ENCODE assay signal across 8 mouse cellular contexts in genomic region chr4:41755338-41756305, GRCm38 (mm10). TPM values are rescaled to one million over a fixed set of nuclear protein-coding genes. Genes with fewer than 3 reads are reported as not detected.
A peak's percentile ranks its signal among the peaks of the same experiment; 100 is the strongest.
DNase-seq lines count a peak whose midpoint lies in the region; ATAC-seq and TF ChIP-seq lines count a peak whose summit lies in the region.

Gene Sigmar1, minus strand, starts transcription at chr4:41756157.

- no peaks in the 10 kb centered on the region for H3K9me3 ChIP-seq in ES-Bruce4 (replicated peaks; ENCODE audit: control insufficient read depth, insufficient read depth, low read length, poor library complexity, severe bottlenecking)
- H3K9me3 ChIP-seq in forebrain, embryonic 14.5 days (replicated peaks; ENCODE audit: control insufficient read depth, low read length) = no peaks in the 10 kb centered on the region
- H3K9me3 ChIP-seq in liver, embryonic 16.5 days (replicated peaks; ENCODE audit: control insufficient read depth, low read length) = no peaks in the 10 kb centered on the region
- no peaks in the 10 kb centered on the region for H3K9me3 ChIP-seq in neural tube, embryonic 12.5 days
- no peaks in the 10 kb centered on the region for H3K9me3 ChIP-seq in stomach, postnatal 0 days (ENCODE audit: control insufficient read depth, low read length)

- H3K27me3 ChIP-seq in ES-Bruce4 (ENCODE audit: control insufficient read depth, insufficient read depth, low read length, poor library complexity, severe bottlenecking) = no peaks in the 10 kb centered on the region
- no peaks in the 10 kb centered on the region for H3K27me3 ChIP-seq in forebrain, embryonic 14.5 days (replicated peaks; ENCODE audit: control insufficient read depth, insufficient read depth, low read length)
- H3K27me3 ChIP-seq in liver, embryonic 16.5 days (ENCODE audit: control insufficient read depth, insufficient read depth, low read depth, low read length) = no peaks in the 10 kb centered on the region
- no peaks in the 10 kb centered on the region; the same call in 1 of the 2 replicates for H3K27me3 ChIP-seq in neural tube, embryonic 12.5 days (replicated peaks)
- H3K27me3 ChIP-seq in stomach, postnatal 0 days (ENCODE audit: control insufficient read depth, insufficient read depth, low read length) = no peaks in the 10 kb centered on the region

- peak within 1 kb of the TSS; percentile 93 for H3K4me3 ChIP-seq in ES-Bruce4 (ENCODE audit: low read depth, low read length)
- H3K4me3 ChIP-seq in forebrain, embryonic 14.5 days (ENCODE audit: low read depth, low read length) = peak within 1 kb of the TSS; percentile 49
- H3K4me3 ChIP-seq in liver, embryonic 16.5 days (ENCODE audit: low read depth, low read length) = peak within 1 kb of the TSS; percentile 76
- peak within 1 kb of the TSS; percentile 67 for H3K4me3 ChIP-seq in neural tube, embryonic 12.5 days
- peak within 1 kb of the TSS; percentile 72 for H3K4me3 ChIP-seq in stomach, postnatal 0 days (ENCODE audit: low read depth, low read length)

- no peaks in the 10 kb centered on the region for H3K4me1 ChIP-seq in ES-Bruce4 (ENCODE audit: control insufficient read depth, insufficient read depth, low read length)
- H3K4me1 ChIP-seq in forebrain, embryonic 14.5 days (ENCODE audit: control insufficient read depth, insufficient read depth, low read length) = peaks cover 8% of the 10 kb centered on the region
- peaks cover 25% of the 10 kb centered on the region for H3K4me1 ChIP-seq in liver, embryonic 16.5 days (ENCODE audit: control insufficient read depth, low read depth, low read length)
- peaks cover 19% of the 10 kb centered on the region for H3K4me1 ChIP-seq in neural tube, embryonic 12.5 days
- peaks cover under 1% of the 10 kb centered on the region; the same call in 1 of the 2 replicates for H3K4me1 ChIP-seq in stomach, postnatal 0 days (replicated peaks; ENCODE audit: control insufficient read depth, insufficient read depth)

- intact Hi-C loops in heart, postnatal 10 days (cut with DNase I) = no loop called here

- peak within 1 kb of the TSS; percentile 64 for H3K9ac ChIP-seq in ES-Bruce4 (ENCODE audit: low read depth, poor library complexity, severe bottlenecking)
- peak within 1 kb of the TSS; percentile 67 for H3K9ac ChIP-seq in forebrain, embryonic 14.5 days (ENCODE audit: low read length)
- peak within 1 kb of the TSS; percentile 80 for H3K9ac ChIP-seq in liver, embryonic 16.5 days (ENCODE audit: low read depth, low read length)
- H3K9ac ChIP-seq in neural tube, embryonic 12.5 days = peak within 1 kb of the TSS; percentile 74
- peak within 1 kb of the TSS; percentile 80 for H3K9ac ChIP-seq in stomach, postnatal 0 days (ENCODE audit: low read length)

- H3K36me3 ChIP-seq in ES-Bruce4 (ENCODE audit: control insufficient read depth, insufficient read depth, low read length, poor library complexity, severe bottlenecking) = peaks cover 8% of the 10 kb centered on the region
- no peaks in the 10 kb centered on the region for H3K36me3 ChIP-seq in forebrain, embryonic 14.5 days (ENCODE audit: control insufficient read depth, insufficient read depth, low read length)
- H3K36me3 ChIP-seq in liver, embryonic 16.5 days (ENCODE audit: control insufficient read depth, insufficient read depth) = peaks cover 4% of the 10 kb centered on the region; the same call in 1 of the 2 replicates
- no peaks in the 10 kb centered on the region for H3K36me3 ChIP-seq in neural tube, embryonic 12.5 days
- peaks cover 5% of the 10 kb centered on the region; the same call in 1 of the 2 replicates for H3K36me3 ChIP-seq in stomach, postnatal 0 days (ENCODE audit: control insufficient read depth, insufficient read depth, low read length)

- under 1% methylated on average over 57 of the region's 57 CpGs for WGBS in forebrain, embryonic 14.5 days
- WGBS in large intestine, adult 2 months = under 1% methylated on average over 57 of the region's 57 CpGs
- WGBS in liver, embryonic 16.5 days (ENCODE audit: insufficient replicate concordance) = under 1% methylated on average over 57 of the region's 57 CpGs
- WGBS in neural tube, embryonic 12.5 days = under 1% methylated on average over 57 of the region's 57 CpGs
- WGBS in stomach, postnatal 0 days = under 1% methylated on average over 54 of the region's 57 CpGs

- H3K4me2 ChIP-seq in forebrain, embryonic 14.5 days (ENCODE audit: low read length) = peak within 1 kb of the TSS; percentile 94
- H3K4me2 ChIP-seq in liver, embryonic 16.5 days (ENCODE audit: low read depth, low read length) = peak within 1 kb of the TSS; percentile 90
- peak within 1 kb of the TSS; percentile 96 for H3K4me2 ChIP-seq in neural tube, embryonic 12.5 days (replicated peaks)
- peak within 1 kb of the TSS; percentile 82 for H3K4me2 ChIP-seq in stomach, postnatal 0 days (replicated peaks; ENCODE audit: low read depth)

- H3K27ac ChIP-seq in ES-Bruce4 (ENCODE audit: insufficient read depth, low read length) = peak within 1 kb of the TSS; percentile 36; the same call in 1 of the 2 replicates
- H3K27ac ChIP-seq in forebrain, embryonic 14.5 days (ENCODE audit: low read depth, low read length) = peak within 1 kb of the TSS; percentile 34; the same call in 1 of the 2 replicates
- H3K27ac ChIP-seq in liver, embryonic 16.5 days (ENCODE audit: low read length) = peak within 1 kb of the TSS; percentile 89
- peak within 1 kb of the TSS; percentile 46; the same call in 1 of the 2 replicates for H3K27ac ChIP-seq in neural tube, embryonic 12.5 days
- peak within 1 kb of the TSS; percentile 86 for H3K27ac ChIP-seq in stomach, postnatal 0 days (replicated peaks)

- peak; percentile 89 for DNase-seq in forebrain, embryonic 14.5 days (ENCODE audit: low spot score)
- peak; percentile 89 to 92 for DNase-seq in heart, postnatal 10 days
- DNase-seq in large intestine, adult 2 months (ENCODE audit: low read depth, low spot score) = peak; percentile 85
- peak; percentile 91 for DNase-seq in stomach, postnatal 0 days (ENCODE audit: low spot score)

- peak; percentile 72 for TF ChIP-seq CTCF in ES-Bruce4 (IDR thresholded peaks at IDR 0.05; ENCODE audit: low read depth, low read length)
- peak; percentile 93 for TF ChIP-seq CTCF in stomach, postnatal 0 days (IDR thresholded peaks at IDR 0.05; ENCODE audit: low read depth)

- TF ChIP-seq POLR2A in ES-Bruce4 (IDR thresholded peaks at IDR 0.05; ENCODE audit: insufficient read depth, low read length) = peak; percentile 68

- ATAC-seq in cerebellum, adult (ENCODE audit: insufficient number of reproducible peaks, low FRiP score, low TSS enrichment) = peak; percentile 29; the same call in 1 of the 2 replicates
- ATAC-seq in forebrain, embryonic 14.5 days = peak; percentile 77
- ATAC-seq in liver, embryonic 16.5 days (ENCODE audit: low read depth) = peak; percentile 78
- ATAC-seq in neural tube, embryonic 12.5 days (ENCODE audit: low FRiP score, low read depth) = peak; percentile 66
- ATAC-seq in stomach, postnatal 0 days (ENCODE audit: low FRiP score, low TSS enrichment) = peak; percentile 73

- no peak for TF ChIP-seq EP300 in ES-Bruce4 (IDR thresholded peaks at IDR 0.05; ENCODE audit: insufficient read depth, low read depth, low read length)
- no peak for TF ChIP-seq EP300 in stomach, postnatal 0 days (optimal IDR thresholded peaks at IDR 0.05)

RNA-seq across cellular contexts. Expression of gene Sigmar1, which starts in this region (rescaled TPM):
- polyA plus RNA-seq in ES-Bruce4 (2011; ENCODE audit: insufficient read depth, insufficient read length, low read depth, missing spikeins) = 62.6 and 63.1 TPM in 2 replicates
- polyA plus RNA-seq in forebrain, embryonic 14.5 days (2014; fragmentation: Nextera tagmentation; extraction: Ambion mirVana) = 49.8 and 54.2 TPM in 2 replicates
- total RNA-seq in heart, postnatal 10 days (2021) = 10 to 100 TPM; 23.8 to 28.6 TPM
- polyA plus RNA-seq in large intestine, adult 2 months (2012; rRNA removed) = 76.2 and 80.9 TPM in 2 replicates
- 50.6 and 57.0 TPM in 2 replicates for polyA plus RNA-seq in liver, embryonic 16.5 days (2015; fragmentation: Nextera tagmentation; extraction: Ambion mirVana)
- polyA plus RNA-seq in neural tube, embryonic 12.5 days (2016; fragmentation: Nextera tagmentation; extraction: Ambion mirVana) = 60.7 and 63.7 TPM in 2 replicates
- polyA plus RNA-seq in stomach, postnatal 0 days (2015; fragmentation: Nextera tagmentation; extraction: Ambion mirVana) = 41.6 and 43.9 TPM in 2 replicates

Comparison
In these comparisons a context has a peak if more than half of its experiments do, and no peak if none do; other contexts are left out.
1. Peak in every context shown above with its lines: DNase-seq, ATAC-seq, H3K4me3 ChIP-seq and H3K27ac ChIP-seq.
2. H3K27ac ChIP-seq: peak in every context shown above with its lines; median percentile 89 in liver, embryonic 16.5 days; 86 in stomach, postnatal 0 days; 46 in neural tube, embryonic 12.5 days; 36 in ES-Bruce4; 34 in forebrain, embryonic 14.5 days.